Mouse (Mus musculus) stomach, embryonic 14.5 days (tissue): ENCODE measurements around the gene Celf5. TPM values are rescaled to one million over a fixed set of nuclear protein-coding genes. Genes with fewer than 3 reads are reported as not detected.

Source experiments
- ATAC-seq: fragments of 200-750 bp; cut with Nextera tagmentation; 2 replicates; pipeline ENCODE4 v1.8.0; 2017; ENCODE audit warnings: low read depth, moderate TSS enrichment; ENCODE audit not compliant: insufficient number of reproducible peaks, insufficient read depth, low FRiP score
- H3K27ac ChIP-seq: fragments of 300-500 bp; sonication (generic); 2 replicates; pipeline ENCODE4 v1.5.1; 2014; ENCODE audit warnings: mild to moderate bottlenecking, low read length, moderate library complexity, mixed read lengths
- H3K27me3 ChIP-seq: fragments of 300-500 bp; sonication (generic); 2 replicates; pipeline ENCODE4 v1.6.1; 2014; ENCODE audit warnings: low read length, control low read depth, mixed read lengths; ENCODE audit not compliant: control insufficient read depth, insufficient read depth
- H3K36me3 ChIP-seq: fragments of 300-500 bp; sonication (generic); 2 replicates; pipeline ENCODE4 v1.6.1; 2014; ENCODE audit warnings: mild to moderate bottlenecking, control low read depth, low read length, moderate library complexity, mixed read lengths; ENCODE audit not compliant: control insufficient read depth, insufficient read depth
- H3K4me1 ChIP-seq: fragments of 300-500 bp; sonication (generic); 2 replicates; pipeline ENCODE4 v1.6.1; 2014; ENCODE audit warnings: low read length, control low read depth, mixed read lengths; ENCODE audit not compliant: control insufficient read depth, insufficient read depth
- H3K4me2 ChIP-seq: fragments of 300-500 bp; sonication (generic); replicated peaks from 2 replicates; pipeline ENCODE4 v1.6.1; 2014; ENCODE audit warnings: low read depth, low read length, control low read depth
- H3K4me3 ChIP-seq: fragments of 300-500 bp; sonication (generic); 2 replicates; pipeline ENCODE4 v1.5.1; 2014; ENCODE audit warnings: low read depth, low read length, control low read depth
- H3K9ac ChIP-seq: fragments of 300-500 bp; sonication (generic); replicated peaks from 2 replicates; pipeline ENCODE4 v1.6.1; 2014; ENCODE audit warnings: low read depth, mild to moderate bottlenecking, control low read depth, low read length, moderate library complexity, mixed read lengths
- H3K9me3 ChIP-seq: fragments of 300-500 bp; sonication (generic); 2 replicates; pipeline ENCODE4 v1.6.1; 2016; ENCODE audit warnings: low read depth, low read length, control low read depth; ENCODE audit not compliant: control insufficient read depth
- WGBS: fragments of 180-500 bp; shearing (Covaris S2); extraction: QIAGEN DNeasy Blood & Tissue Kit; methylation state at CpG from one replicate; pipeline ENCODE4 v1.1.7; 2014; 5-methylcytosine and 5-hydroxymethylcytosine counted together
- polyA plus RNA-seq: library from polyadenylated mRNA; unstranded; fragments of >200 nt; fragmentation: Nextera tagmentation; extraction: Ambion mirVana; gene quantifications from 2 replicates; pipeline ENCODE4 v1.2.1, GENCODE M21; 2014

The Celf5 gene
- polyA plus RNA-seq, 1 experiment from 2014 or later, result 1.7 TPM

GRCm38 (mm10) chr10:81415549-81416310, 66.8 kb downstream of the Celf5 start:
- Histone ChIP-seq H3K4me1 (peaks cover 70% of the 10 kb centered on the region), H3K4me2 (no peak overlapping the region), H3K4me3 (no peak overlapping the region), H3K9me3 (no peaks in the 10 kb centered on the region), H3K9ac (no peak overlapping the region), H3K27me3 (no peaks in the 10 kb centered on the region), H3K27ac (peak overlapping the region; percentile 66), H3K36me3 (peaks cover 8% of the 10 kb centered on the region; the same call in 1 of the 2 replicates)
- ATAC-seq, result no peak
- 63% methylated on average over 17 of the region's 17 CpGs for WGBS

DNA sequence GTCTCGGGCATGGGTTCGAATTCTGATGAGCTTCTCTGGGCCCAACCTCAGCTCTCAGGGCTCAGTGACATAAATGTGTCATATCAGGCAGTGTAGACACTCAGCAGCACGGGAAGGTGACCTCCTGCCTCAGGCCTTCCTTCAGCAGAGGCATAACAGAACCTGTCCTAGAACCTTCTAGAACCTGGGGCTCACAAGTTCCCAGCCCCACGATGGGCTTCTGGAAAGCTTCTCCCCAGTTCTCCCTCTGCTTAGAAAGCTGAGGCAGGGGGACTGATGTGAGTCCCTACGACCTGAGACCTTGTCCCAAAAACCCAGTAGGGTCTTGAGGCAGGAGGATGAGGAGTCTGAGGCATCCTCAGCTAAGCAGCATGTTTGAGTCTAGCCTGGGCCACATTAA, 67.4 kb downstream of the Celf5 start:
- H3K9ac ChIP-seq, result no peak overlapping the region

DNA sequence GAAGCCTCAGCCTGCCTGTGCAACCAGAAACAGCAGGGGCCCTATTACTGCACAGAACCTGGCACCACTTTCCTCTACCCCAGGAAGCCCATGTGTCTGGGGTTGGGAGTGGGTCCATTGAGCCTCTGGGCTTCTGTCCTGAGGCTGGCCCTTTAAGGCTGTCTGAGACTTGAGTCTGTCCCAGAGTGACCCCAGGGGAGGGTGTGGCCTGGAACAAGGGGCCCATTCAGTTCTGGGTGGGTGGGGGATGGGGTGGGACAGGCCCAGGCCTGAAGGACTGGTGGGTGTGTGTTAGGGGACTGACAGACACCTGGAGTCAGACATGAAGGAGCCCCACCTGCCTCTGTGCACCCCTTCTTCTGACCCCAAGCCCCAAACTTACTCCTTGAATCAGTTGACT, 67.8 kb downstream of the Celf5 start:
- ATAC-seq, result no peak
- Histone ChIP-seq H3K27me3 (no peaks in the 10 kb centered on the region), H3K27ac (0 out of 2 replicates have a peak overlapping the region, but pooled peaks have one; percentile 7), H3K4me3 (no peak overlapping the region), H3K36me3 (no peaks in the 10 kb centered on the region; the same call in 1 of the 2 replicates), H3K9me3 (no peaks in the 10 kb centered on the region), H3K4me2 (peak overlapping the region; percentile 32; the same call in 1 of the 2 replicates), H3K4me1 (peaks cover 79% of the 10 kb centered on the region), H3K9ac (no peak overlapping the region)

More for the DNA sequence above, 67.4 kb downstream of the Celf5 start:
- Histone ChIP-seq H3K4me2 (no peak overlapping the region), H3K27ac (0 out of 2 replicates have a peak overlapping the region, but pooled peaks have one; percentile 7), H3K36me3 (peaks cover 4% of the 10 kb centered on the region; the same call in 1 of the 2 replicates), H3K4me3 (no peak overlapping the region), H3K27me3 (no peaks in the 10 kb centered on the region), H3K9me3 (no peaks in the 10 kb centered on the region), H3K4me1 (peaks cover 75% of the 10 kb centered on the region)
- no peak for ATAC-seq
- 86% methylated on average over 5 of the region's 5 CpGs for WGBS

GRCm38 (mm10) chr10:81413310-81414261, 68.9 kb downstream of the Celf5 start:
- Histone ChIP-seq H3K4me2 (peak overlapping the region; percentile 32), H3K9ac (no peak overlapping the region), H3K9me3 (no peaks in the 10 kb centered on the region), H3K27me3 (no peaks in the 10 kb centered on the region), H3K4me3 (no peak overlapping the region), H3K36me3 (no peaks in the 10 kb centered on the region; the same call in 1 of the 2 replicates), H3K27ac (no peak overlapping the region), H3K4me1 (peaks cover 76% of the 10 kb centered on the region)
- 29% methylated on average over 26 of the region's 26 CpGs for WGBS
- ATAC-seq, result no peak

DNA sequence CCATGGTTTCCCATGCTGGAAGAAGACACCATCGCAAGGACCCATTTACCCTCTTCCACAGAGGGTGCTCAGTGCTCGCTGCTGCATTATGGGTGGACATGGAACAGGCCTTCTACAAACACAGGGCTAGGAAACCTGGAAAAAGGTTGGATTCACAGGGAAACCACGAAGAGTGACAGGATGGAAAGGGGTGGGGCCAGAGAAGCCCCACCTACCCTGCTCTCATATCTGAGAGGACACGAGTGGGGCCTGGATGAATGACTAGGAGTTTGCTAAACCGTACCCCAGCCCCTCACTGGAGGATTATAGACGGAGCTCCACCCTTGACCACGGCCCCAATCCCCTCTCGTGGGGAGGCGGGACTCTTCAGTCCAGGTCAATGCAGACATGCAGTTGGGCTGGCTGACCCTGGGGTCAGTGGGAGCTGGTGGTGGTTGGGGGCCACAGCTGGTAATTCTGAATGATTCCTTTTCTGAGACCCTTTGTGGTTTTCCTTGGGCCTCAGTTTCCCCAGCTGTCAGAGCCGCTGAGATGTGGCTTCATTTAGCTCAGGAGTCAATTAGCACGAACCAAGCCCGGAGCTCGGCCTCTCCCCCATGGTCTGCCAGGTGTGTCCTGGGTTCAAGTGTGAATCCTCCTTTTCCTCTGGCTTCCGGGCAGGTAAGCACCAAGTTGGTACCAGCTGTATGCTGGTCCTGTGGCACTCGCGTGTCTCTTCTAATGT, 69.8 kb downstream of the Celf5 start:
- Histone ChIP-seq H3K27me3 (no peaks in the 10 kb centered on the region), H3K9ac (no peak overlapping the region), H3K4me2 (no peak overlapping the region), H3K9me3 (no peaks in the 10 kb centered on the region), H3K4me3 (no peak overlapping the region), H3K27ac (peak overlapping the region; percentile 82), H3K4me1 (peaks cover 77% of the 10 kb centered on the region), H3K36me3 (no peaks in the 10 kb centered on the region; the same call in 1 of the 2 replicates)
- no peak for ATAC-seq
- WGBS, result 69% methylated on average over 16 of the region's 16 CpGs

- Histone ChIP-seq H3K4me2 (peak overlapping the region; percentile 19; the same call in 1 of the 2 replicates), H3K36me3 (peaks cover 6% of the 10 kb centered on the region), H3K4me1 (peaks cover 74% of the 10 kb centered on the region), H3K9ac (no peak overlapping the region), H3K27ac (peak overlapping the region; percentile 82), H3K27me3 (no peaks in the 10 kb centered on the region), H3K9me3 (no peaks in the 10 kb centered on the region), H3K4me3 (no peak overlapping the region)
- 48% methylated on average over 18 of the region's 18 CpGs for WGBS
- ATAC-seq, result no peak
These were observed 70.8 kb downstream of the Celf5 start for GRCm38 (mm10) chr10:81411471-81412400.

- Histone ChIP-seq H3K9ac (no peak overlapping the region), H3K9me3 (no peaks in the 10 kb centered on the region), H3K36me3 (peaks cover 12% of the 10 kb centered on the region), H3K4me3 (no peak overlapping the region), H3K4me2 (no peak overlapping the region), H3K4me1 (peaks cover 67% of the 10 kb centered on the region), H3K27ac (peak overlapping the region; percentile 82), H3K27me3 (no peaks in the 10 kb centered on the region)
- no peak for ATAC-seq
- 70% methylated on average over 9 of the region's 9 CpGs for WGBS
These were observed 71.5 kb downstream of the Celf5 start for GRCm38 (mm10) chr10:81410981-81411380.
